Mouse (Mus musculus): ENCODE measurements at regions not wholly inside any gene's neighbourhood (a gene's known extent, or its start where the extent isn't known, plus 50 kb on each side); places are given as distances from the start of the nearest gene placed in this dataset.

- no peak for TF ChIP-seq CTCF (IDR thresholded peaks at IDR 0.05; ENCODE audit: extremely low read depth, insufficient read depth, insufficient read length, insufficient replicate concordance)
- no peak for TF ChIP-seq POLR2A (IDR thresholded peaks at IDR 0.05; ENCODE audit: low read depth, low read length)
Measured at GRCm38 (mm10) chr1:137088148-137088547, 127.9 kb upstream of the Nr5a2 start.

All from spleen, adult 2 months (tissue).